Mouse (Mus musculus) T-helper 2 cell (primary cell): ENCODE measurements around the gene Gm20683.
"Not testable (repeated sequence)": the region's sequence is repeated elsewhere in the genome, so short reads cannot be mapped to it uniquely, and the experiment has no call there.

ENCODE experiments used
- in situ Hi-C: fragments of 300-600 bp; cut with MboI, MseI; formaldehyde crosslinking; loops from one replicate; pipeline ENCODE4 v1.15.1; 2025; ENCODE audit warnings: high pct_unique_total_duplicates

The Gm20683 gene

GRCm38 (mm10) chr17:25830200-25830753 is 11.3 kb downstream of the Gm20683 start:
- in situ Hi-C loops: loop anchor here (5.0 to 25.0 kb wide), 3 partner anchors 42 to 2007 kb away; partner anchors contain the start of gene Snrpc

DNA sequence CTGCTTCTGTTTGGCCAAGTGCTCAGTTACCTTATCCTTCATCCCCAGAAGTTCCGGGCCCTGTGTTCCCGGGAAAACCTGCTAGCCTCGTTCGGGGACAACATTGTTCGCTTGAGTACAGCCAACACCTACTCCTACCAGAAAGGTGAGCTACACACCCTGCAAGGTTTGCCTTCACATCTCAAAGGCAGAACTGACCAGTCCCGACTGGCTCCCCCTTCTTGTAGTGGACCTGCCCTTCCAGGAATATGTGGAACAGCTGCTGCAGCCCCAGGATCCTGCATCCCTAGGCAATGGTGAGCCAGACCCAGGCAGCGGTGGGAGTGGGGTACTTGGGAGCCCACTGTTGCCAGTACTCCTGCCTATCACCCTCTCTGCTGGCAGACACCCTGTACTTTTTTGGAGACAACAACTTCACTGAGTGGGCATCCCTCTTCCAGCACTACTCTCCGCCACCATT is 12.0 kb downstream of the Gm20683 start:
- in situ Hi-C loops: loop anchor here (5.0 to 25.0 kb wide), 3 partner anchors 43 to 2008 kb away; partner anchors contain the start of gene Snrpc

GRCm38 (mm10) chr17:25828712-25829557 is 12.6 kb downstream of the Gm20683 start, which contains the start of gene Jmjd8:
Jmjd8 (plus strand) TSS chr17:25828867.
- in situ Hi-C loops: loop anchor here (25.0 kb wide), 1 partner anchor 2008 kb away; the partner anchor contains the start of gene Snrpc

- in situ Hi-C loops: loop anchor here (25.0 kb wide), 1 partner anchor 2009 kb away; the partner anchor contains the start of gene Snrpc
These were observed 13.4 kb downstream of the Gm20683 start for GRCm38 (mm10) chr17:25828223-25828594.

GRCm38 (mm10) chr17:25827546-25828222 is 13.9 kb downstream of the Gm20683 start:
- in situ Hi-C loops: loop anchor here (25.0 kb wide), 1 partner anchor 2010 kb away; the partner anchor contains the start of gene Snrpc

DNA sequence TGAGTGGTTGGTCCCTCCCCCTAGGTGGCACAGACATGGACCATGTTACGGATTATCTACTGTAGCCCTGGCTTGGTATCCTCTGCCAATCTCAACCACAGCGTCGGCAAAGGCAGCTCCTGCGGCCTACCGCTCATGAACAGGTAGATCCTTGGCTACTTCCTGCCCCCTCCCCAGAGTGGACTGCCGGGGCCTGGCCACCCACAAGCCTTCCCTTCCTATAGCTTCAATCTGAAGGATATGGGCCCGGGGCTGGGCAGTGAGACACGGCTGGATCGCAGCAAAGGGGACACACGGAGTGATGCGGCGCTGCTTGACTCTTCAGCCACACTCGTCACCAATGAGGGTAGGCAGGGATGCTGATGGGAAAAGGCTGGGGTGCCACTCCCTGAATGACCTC is 14.6 kb downstream of the Gm20683 start:
- in situ Hi-C loops: loop anchor here (25.0 kb wide), 1 partner anchor 2010 kb away; the partner anchor contains the start of gene Snrpc

- in situ Hi-C loops: loop anchor here (25.0 kb wide), 1 partner anchor 2011 kb away; the partner anchor contains the start of gene Snrpc
These were observed 15.5 kb downstream of the Gm20683 start for GRCm38 (mm10) chr17:25825984-25826570.

DNA sequence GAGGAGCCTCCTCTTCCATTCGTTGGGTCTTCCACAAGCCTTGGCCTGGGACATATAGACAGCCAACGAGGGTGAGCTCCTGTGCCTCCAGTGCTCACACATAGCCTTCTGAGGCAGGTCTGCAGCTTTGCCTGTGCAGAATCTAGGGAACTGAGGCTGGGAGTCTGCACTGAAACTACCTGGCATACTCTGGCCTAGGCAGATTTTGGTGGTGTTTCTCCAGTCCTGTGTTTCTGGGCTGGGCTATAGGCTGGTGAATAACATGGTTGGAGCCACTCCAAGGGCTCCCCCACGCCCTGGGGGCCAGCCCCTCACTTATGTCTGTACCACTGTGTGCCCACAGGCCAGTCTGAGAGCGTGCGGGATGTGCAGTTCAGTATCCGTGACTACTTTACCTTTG is 16.3 kb downstream of the Gm20683 start:
- in situ Hi-C loops: loop anchor here (25.0 kb wide), 1 partner anchor 2012 kb away; the partner anchor contains the start of gene Snrpc

- in situ Hi-C loops: loop anchor here (25.0 kb wide), 1 partner anchor 2013 kb away; the partner anchor contains the start of gene Snrpc
These were observed 17.0 kb downstream of the Gm20683 start for GRCm38 (mm10) chr17:25824362-25825142.

DNA sequence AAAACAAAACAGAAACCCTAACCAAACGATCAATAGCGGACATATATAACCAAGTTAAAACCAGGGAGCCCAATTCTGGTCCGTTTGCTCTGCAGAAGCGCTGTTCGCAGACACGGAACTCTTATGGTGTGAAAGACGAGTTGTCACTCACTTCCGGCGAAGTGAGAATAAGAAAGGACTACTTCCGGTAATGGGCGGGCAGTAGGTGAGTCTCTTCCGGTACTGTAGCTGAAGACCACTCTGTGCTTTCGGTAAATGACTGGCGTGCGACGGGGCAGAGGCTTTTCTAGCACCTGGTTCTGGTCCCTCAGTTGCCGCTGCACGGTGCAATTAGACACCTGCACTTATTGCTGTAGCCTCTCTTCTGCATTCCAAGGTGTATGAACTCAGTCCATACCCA is 18.1 kb downstream of the Gm20683 start, which contains the start of gene Wdr24:
Gene Wdr24, plus strand, starts transcription at position 176 of the 400 bp plus-strand sequence.
- in situ Hi-C loops: no loop called here

DNA sequence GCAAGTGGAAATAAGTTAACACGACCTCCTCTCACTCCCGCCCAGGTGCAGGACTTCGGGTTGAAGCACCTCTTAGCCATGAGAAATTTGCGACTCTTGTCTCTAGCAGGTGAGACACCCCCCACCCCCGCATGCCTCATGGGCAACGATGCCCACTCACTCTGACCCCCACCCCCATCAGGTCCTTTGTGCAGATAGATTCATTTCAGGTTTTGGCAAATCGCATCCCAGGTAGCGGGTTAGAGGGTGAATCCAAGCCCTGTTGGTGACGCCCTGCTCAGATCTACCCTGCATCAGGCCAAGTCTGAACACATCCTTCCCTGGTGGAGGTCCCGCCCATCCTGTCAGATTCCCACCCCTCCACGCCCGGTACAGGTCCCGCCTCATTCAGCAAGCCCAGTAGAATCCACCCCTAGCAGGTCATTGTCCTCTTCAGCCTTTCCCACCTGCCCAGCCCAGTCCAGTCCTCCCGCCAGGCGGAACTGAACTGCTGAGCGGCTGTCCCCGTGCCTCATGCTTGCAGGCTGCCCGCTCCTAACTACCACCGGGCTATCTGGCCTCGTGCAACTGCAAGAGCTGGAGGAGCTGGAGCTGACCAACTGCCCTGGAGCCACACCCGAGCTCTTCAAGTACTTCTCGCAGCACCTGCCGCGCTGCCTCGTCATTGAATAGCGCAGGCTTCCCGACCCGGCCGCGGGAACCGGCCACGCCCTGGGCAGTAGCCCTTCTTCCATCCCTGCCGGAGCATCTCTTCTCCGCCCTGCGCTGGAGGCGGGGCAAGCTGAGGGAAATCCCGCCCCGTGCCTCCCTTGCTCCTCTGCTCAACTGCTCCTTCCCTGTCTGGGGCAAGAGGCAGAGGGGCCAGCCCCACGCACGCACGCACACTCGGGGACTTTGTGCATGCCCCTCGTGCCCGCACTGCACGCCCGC is 22.4 kb downstream of the Gm20683 start:
- in situ Hi-C loops: no loop called here

DNA sequence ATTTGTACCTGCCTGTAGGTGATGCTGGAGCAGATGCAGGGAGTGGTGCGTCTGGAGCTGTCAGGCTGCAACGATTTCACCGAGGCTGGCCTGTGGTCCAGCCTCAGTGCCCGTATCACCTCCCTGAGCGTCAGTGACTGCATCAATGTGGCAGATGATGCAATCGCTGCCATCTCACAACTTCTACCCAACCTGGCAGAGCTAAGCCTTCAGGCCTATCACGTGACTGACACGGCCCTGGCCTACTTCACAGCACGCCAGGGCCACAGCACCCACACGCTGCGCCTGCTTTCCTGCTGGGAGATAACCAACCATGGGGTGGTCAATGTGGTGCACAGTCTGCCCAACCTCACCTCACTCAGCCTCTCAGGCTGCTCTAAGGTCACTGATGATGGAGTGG is 23.9 kb downstream of the Gm20683 start:
- in situ Hi-C loops: no loop called here

DNA sequence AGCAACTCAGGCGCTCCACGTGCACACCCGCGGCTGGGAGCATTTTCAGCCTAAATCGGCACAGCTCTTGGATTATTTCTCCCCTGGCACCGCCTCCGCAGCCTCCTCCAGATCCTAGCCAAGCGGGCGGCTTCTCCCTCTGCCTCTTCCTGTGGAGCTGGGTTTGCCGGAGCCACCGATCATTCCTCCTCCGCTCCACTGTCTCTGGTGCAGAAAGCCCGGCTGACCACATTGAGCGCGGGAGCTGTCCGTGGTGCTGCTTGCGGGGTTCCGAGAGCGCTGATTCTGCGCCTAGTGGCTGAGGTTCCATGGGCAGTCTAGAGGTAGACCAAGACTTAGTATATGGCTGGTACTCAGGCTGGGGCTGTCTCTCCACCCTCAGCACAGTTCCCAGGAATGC is 28.1 kb downstream of the Gm20683 start:
- in situ Hi-C loops: no loop called here

GRCm38 (mm10) chr17:25810890-25811289 is 30.7 kb downstream of the Gm20683 start:
- in situ Hi-C loops: no loop called here

DNA sequence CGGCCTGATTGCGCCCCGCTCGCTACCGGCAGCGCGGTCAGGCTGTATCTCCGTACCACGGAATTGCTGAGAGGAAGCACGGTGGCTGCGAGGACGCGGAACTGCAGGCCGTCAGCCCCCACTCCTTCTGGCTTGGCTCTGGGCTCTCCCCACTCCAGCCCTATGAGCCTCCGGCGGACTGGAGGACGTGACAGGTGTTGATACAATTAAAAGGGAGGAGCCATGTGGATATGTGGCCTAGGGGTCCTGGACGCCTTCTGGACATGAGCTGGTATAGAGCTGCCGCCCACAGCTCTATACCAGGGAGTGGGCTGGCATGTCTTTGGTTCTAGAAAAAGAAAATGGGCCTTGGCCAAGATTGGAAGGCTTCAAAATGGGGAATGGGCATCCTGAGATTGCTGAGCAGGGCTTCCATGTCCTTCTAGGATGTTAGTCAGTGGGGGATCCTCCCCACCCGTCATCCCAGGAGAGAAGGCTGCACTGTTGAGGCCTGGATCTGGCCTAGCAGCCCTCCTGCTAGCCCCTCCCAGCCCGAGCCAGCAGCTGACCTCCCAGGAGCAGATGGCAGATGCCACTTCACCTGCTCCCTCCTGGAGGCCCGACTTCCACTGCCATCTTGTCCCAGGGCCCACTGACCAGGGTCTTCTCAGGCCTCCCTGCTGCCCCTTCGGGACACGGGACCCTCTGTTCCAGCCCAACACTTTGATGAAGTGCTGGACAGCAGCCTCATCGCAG is 31.8 kb downstream of the Gm20683 start:
- in situ Hi-C loops: no loop called here

GRCm38 (mm10) chr17:25808789-25809605 is 32.6 kb downstream of the Gm20683 start, which contains the start of gene Fbxl16:
Fbxl16 (plus strand) TSS chr17:25809085.
- in situ Hi-C loops: no loop called here

DNA sequence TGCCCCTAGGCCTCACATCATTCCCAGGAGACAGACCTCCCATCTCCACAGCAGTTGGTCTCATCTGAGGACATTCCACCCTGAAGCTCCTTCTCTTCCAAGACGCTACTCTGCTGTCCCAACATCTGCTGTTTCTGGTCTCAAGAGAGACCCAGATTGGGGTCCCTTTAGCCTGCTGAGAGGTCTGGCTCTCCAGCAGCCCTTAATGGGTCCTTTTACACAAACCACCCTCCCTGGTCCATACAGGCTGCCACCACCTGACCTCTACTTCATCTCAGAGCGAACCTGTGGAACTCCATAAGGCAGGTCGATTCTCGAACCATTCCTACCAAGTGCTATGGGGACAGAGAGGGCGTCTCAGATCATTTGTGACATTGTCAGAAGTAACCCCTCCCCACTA is 33.5 kb downstream of the Gm20683 start:
- in situ Hi-C loops: no loop called here

- in situ Hi-C loops: not testable (repeated sequence)
These were observed 34.1 kb downstream of the Gm20683 start for GRCm38 (mm10) chr17:25807452-25807851.
